Mouse (Mus musculus) embryonic facial prominence, embryonic 10.5 days (tissue): ENCODE results near the gene Fam163a. TPM values are rescaled to one million over a fixed set of nuclear protein-coding genes. Genes with fewer than 3 reads are reported as not detected.

Experiments used
- DNase-seq: peaks from one replicate; pipeline ENCODE4 v3.0.0-alpha.2; 2017; ENCODE audit warnings: low spot score
- H3K27ac ChIP-seq: fragments of 300-500 bp; sonication (generic); replicated peaks from 2 replicates; pipeline ENCODE4 v1.5.1; 2016; ENCODE audit warnings: mild to moderate bottlenecking
- H3K27me3 ChIP-seq: fragments of 300-500 bp; sonication (generic); replicated peaks from 2 replicates; pipeline ENCODE4 v1.6.1; 2016; ENCODE audit warnings: low read depth, mild to moderate bottlenecking; ENCODE audit not compliant: poor library complexity, severe bottlenecking
- H3K36me3 ChIP-seq: fragments of 300-500 bp; sonication (generic); replicated peaks from 2 replicates; pipeline ENCODE4 v1.6.1; 2016; ENCODE audit warnings: mild to moderate bottlenecking, moderate library complexity
- H3K4me1 ChIP-seq: fragments of 300-500 bp; sonication (generic); 2 replicates; pipeline ENCODE4 v1.6.1; 2016
- H3K4me3 ChIP-seq: fragments of 300-500 bp; sonication (generic); 2 replicates; pipeline ENCODE4 v1.5.1; 2016; ENCODE audit warnings: mild to moderate bottlenecking, moderate library complexity
- H3K9me3 ChIP-seq: fragments of 300-500 bp; sonication (generic); 2 replicates; pipeline ENCODE4 v1.6.1; 2016; ENCODE audit warnings: mild to moderate bottlenecking
- WGBS: fragments of 180-500 bp; shearing (Covaris S2); methylation state at CpG from one replicate; pipeline ENCODE4 v1.1.7; 2016; 5-methylcytosine and 5-hydroxymethylcytosine counted together
- polyA plus RNA-seq: library from polyadenylated mRNA; unstranded; fragments of >200 nt; fragmentation: Nextera tagmentation; extraction: Ambion mirVana; gene quantifications from 2 replicates; pipeline ENCODE4 v1.2.1, GENCODE M21; 2016

The Fam163a gene
- polyA plus RNA-seq, 1 experiment from 2014 or later = 1.6 TPM

DNA sequence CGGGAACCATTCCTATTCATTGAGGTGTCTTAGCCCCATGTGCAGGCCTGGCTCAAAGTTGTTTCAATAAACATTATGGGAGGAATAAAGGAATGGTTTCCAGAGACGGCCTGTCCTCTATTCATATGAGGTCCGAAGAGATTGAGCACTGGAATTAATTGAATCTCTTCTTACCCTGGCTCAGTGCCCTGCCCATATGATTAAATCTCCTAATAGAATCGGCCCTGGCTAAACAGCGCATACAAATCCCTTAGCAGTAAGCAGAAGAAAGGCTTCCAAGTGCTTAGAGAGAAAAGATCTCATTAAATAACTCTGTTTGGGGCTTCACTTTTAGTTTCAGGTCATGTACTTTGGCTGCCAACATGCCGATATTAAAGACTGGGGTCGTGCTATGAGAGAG lies 12.0 kb downstream of the Fam163a start:
- WGBS = 78% methylated on average over 7 of the region's 7 CpGs
- no peak overlapping the region for H3K4me3 ChIP-seq
- H3K27ac ChIP-seq = no peak overlapping the region
- no peaks in the 10 kb centered on the region for H3K36me3 ChIP-seq
- H3K4me1 ChIP-seq = no peaks in the 10 kb centered on the region
- no peak for DNase-seq
- peaks cover 5% of the 10 kb centered on the region; the same call in 1 of the 2 replicates for H3K27me3 ChIP-seq
- H3K9me3 ChIP-seq = no peaks in the 10 kb centered on the region

DNA sequence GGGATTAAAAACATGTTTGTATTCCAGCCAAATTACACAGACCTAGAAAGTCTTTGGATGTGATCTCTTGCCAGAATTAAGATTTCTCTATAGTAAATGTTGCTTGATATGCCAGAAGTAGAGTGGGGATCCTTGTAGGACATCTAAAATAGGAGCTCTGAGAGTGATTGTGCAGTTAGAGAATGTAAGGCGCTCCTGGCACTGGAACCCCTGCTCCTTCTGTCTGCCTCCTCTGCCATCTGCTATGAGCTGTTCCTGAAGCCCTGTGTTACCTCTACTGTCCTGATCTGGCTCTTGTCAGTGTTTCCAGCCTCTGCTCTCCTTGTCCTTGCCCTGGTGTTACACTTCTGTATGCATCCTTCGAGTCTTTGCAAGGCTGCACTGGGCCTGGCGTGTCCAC lies 18.2 kb downstream of the Fam163a start:
- Histone ChIP-seq H3K9me3 (0 out of 2 replicates have a peak, but pooled peaks cover 5% of the 10 kb centered on the region), H3K4me1 (peaks cover 30% of the 10 kb centered on the region), H3K36me3 (no peaks in the 10 kb centered on the region), H3K4me3 (no peak overlapping the region), H3K27me3 (no peaks in the 10 kb centered on the region), H3K27ac (no peak overlapping the region)
- 90% methylated on average over 3 of the region's 3 CpGs for WGBS
- no peak for DNase-seq

DNA sequence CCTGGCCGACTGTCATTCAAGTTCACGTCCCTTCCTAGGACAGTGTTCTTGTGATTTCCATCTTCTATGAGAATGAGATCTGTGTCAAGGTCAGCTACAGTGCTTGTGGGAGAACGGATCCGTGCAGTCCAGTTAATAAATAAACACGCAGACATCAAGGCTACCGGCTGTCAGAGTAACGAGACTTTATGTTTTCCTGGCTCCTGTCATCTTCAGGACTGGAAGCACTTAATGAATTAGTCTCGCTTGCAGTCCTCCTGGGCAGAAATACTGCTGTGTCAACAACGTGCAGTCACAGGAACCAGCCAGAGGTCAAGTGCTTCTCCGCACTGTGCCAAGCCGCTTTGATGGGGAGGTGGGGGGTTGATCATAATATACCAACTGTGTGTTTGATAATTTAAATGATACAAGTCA lies 20.7 kb downstream of the Fam163a start:
- Histone ChIP-seq H3K4me3 (0 out of 2 replicates have a peak overlapping the region, but pooled peaks have one; percentile 18), H3K27ac (no peak overlapping the region; the same call in 1 of the 2 replicates), H3K4me1 (peaks cover 46% of the 10 kb centered on the region), H3K9me3 (0 out of 2 replicates have a peak, but pooled peaks cover 5% of the 10 kb centered on the region), H3K27me3 (peaks cover 3% of the 10 kb centered on the region; the same call in 1 of the 2 replicates), H3K36me3 (no peaks in the 10 kb centered on the region)
- WGBS = 22% methylated on average over 11 of the region's 11 CpGs
- DNase-seq = peak; percentile 68

DNA sequence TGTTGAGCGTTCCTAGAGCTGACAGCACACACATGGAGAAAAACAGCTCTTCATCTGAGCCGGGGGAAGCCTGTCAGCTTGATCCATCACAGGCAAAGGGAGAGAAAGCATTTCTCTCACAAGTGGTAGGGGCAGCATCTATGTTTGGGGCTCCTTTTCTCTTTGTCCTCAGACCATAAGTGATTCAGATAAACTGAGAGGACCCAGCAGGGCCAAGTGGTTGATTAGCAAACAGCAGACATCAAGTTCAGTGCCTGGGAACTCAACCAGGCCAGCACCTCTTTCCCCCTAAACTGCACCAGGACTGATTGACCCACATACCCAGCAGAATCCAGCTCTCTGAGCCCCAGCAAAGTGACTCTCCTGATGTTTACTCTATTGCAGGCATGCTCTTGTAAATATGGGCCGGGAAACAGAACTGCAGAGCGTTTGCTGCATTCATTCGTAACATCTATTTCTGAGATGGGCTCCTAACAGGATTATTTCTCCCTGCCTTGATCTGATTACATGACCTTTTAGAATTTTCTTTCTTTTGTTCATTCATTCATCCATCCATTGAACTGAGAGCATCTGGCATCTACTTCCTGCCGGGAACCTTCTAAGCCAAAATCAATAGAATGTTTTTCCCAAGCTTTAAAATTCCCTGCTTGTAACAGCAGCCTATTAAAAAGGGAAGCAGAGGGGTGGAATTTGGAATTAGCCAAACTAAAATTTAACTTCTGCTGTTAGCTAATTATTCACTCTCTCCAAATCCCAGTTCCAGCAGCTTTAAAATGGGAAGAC lies 21.5 kb downstream of the Fam163a start:
- no peak for DNase-seq
- 40% methylated on average over 6 of the region's 6 CpGs for WGBS
- peak overlapping the region; percentile 57 for H3K27ac ChIP-seq
- peaks cover 6% of the 10 kb centered on the region; the same call in 1 of the 2 replicates for H3K27me3 ChIP-seq
- H3K4me1 ChIP-seq = peaks cover 46% of the 10 kb centered on the region
- no peak overlapping the region for H3K4me3 ChIP-seq
- H3K36me3 ChIP-seq = no peaks in the 10 kb centered on the region
- H3K9me3 ChIP-seq = 0 out of 2 replicates have a peak, but pooled peaks cover 5% of the 10 kb centered on the region

DNA sequence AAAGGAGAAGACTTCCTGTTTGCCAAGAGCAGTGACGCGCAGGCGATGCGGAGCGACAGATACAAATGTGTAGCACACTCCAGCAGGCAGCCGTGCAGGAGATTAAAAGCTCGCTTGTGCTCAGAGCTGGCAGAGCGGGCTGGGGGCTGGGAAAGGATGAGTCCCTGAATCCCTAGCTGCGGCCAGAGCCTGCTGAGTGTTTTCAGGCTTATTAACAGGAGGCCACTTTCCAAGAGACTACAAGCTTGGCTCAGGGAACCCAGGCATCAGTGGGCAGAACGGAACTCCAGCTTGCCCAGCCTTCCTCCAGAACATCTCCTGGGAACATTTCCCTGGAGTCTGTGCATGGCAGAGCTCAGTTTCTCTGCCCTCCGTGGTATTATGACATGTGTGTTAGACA lies 25.0 kb downstream of the Fam163a start:
- WGBS = 30% methylated on average over 11 of the region's 11 CpGs
- peak overlapping the region; percentile 48; the same call in 1 of the 2 replicates for H3K27ac ChIP-seq
- no peak overlapping the region for H3K4me3 ChIP-seq
- peaks cover 6% of the 10 kb centered on the region; the same call in 1 of the 2 replicates for H3K27me3 ChIP-seq
- H3K9me3 ChIP-seq = no peaks in the 10 kb centered on the region
- H3K36me3 ChIP-seq = no peaks in the 10 kb centered on the region
- peaks cover 43% of the 10 kb centered on the region for H3K4me1 ChIP-seq
- peak; percentile 39 for DNase-seq

DNA sequence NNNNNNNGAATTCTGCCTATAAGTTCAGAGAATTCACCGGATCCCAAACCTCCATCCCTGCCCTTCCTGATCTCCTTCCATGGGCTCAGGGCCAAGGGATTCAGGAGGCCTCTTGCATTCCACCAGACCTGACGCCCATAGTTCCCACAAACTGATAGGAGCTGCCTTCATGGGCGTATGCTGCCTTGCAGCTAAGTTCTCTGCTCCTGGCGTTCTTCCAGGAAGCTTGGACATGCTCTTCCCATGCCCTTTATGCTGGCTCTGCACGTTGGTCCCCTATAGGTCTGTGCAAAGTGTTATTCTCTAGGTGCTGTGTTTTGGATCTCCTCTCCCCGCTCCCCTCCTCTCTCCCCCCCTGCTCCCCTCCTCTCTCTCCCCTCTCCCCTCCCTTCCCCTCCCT lies 36.1 kb downstream of the Fam163a start:
- 59% methylated on average over 6 of the region's 6 CpGs for WGBS
- no peak for DNase-seq
- H3K4me1 ChIP-seq = no peaks in the 10 kb centered on the region; the same call in 1 of the 2 replicates
- no peak overlapping the region for H3K4me3 ChIP-seq
- H3K27me3 ChIP-seq = no peaks in the 10 kb centered on the region
- no peaks in the 10 kb centered on the region for H3K9me3 ChIP-seq
- H3K36me3 ChIP-seq = no peaks in the 10 kb centered on the region
- H3K27ac ChIP-seq = no peak overlapping the region

DNA sequence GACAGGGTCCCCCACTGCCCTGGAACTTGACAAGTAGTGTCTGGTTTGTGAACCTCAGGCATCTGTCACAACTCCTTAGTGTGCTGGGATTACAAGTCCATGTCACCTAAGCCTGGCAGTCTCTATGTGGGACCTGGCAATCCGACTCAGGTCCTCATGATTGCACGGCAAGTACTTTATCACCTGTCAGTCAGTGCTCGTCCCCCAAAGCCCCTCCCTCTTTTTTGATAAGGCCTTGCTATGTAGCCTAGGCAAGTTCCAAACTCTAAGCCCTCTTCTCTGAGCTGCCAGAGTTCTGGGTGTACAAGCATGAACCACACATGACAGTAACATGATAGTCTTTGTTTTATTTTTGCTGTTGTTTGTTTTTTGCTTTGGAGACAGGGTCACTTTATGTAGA lies 88.1 kb downstream of the Fam163a start:
- Histone ChIP-seq H3K27me3 (0 out of 2 replicates have a peak, but pooled peaks cover 5% of the 10 kb centered on the region), H3K36me3 (no peaks in the 10 kb centered on the region), H3K27ac (no peak overlapping the region), H3K4me3 (no peak overlapping the region), H3K9me3 (no peaks in the 10 kb centered on the region), H3K4me1 (peaks cover 13% of the 10 kb centered on the region)
- 81% methylated on average over 3 of the region's 3 CpGs for WGBS
- DNase-seq = no peak

DNA sequence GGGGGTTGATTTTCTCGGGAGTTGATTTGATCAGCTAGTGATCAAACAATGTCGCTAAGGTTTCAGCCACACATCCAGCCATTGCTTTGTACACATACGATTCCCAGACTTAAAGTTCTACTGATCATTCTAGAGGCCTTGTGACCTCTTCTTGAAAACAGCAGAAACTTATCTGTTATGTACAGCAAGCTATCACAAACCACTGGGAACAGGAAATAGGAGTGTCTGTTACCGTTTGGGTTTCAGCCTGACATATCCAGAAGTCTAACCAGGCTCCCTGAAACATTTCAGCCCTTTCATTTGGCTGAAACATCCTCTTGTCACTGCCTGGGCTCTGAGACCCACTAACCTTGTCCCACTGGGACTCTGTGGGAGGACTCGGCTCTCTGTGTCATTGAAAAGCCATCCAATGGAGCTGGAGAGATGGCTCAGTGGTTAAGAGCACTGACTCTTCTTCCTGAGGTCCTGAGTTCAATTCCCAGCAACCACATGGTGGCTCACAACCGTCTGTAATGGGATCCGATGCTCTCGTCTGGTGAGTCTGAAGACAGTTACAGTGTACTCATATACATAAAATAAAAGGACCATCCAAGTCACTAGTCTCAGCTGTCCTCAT lies 90.8 kb downstream of the Fam163a start:
- Histone ChIP-seq H3K4me3 (no peak overlapping the region), H3K4me1 (peaks cover 19% of the 10 kb centered on the region), H3K27me3 (0 out of 2 replicates have a peak, but pooled peaks cover 5% of the 10 kb centered on the region), H3K9me3 (no peaks in the 10 kb centered on the region), H3K27ac (no peak overlapping the region), H3K36me3 (no peaks in the 10 kb centered on the region)
- DNase-seq = no peak
- 77% methylated on average over 8 of the region's 8 CpGs for WGBS

DNA sequence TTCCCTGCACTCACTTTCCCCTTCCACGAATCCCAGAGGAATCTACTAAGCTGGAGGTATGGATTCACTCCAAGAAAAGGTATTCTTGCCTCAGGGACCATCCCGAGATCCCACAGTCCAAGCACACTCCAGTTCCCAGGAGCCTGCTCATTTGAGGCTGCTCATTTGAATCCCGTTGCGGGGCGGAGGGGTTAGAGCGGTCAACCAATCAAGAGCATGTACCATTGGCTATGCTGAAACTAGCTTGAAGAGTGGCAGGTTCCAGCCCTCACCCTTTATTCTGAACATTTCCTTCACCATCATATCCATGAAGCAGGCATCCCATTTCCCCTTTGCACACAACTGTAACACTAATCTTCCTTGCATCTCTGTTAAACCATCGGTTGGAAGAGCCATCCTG lies 92.7 kb downstream of the Fam163a start:
- 57% methylated on average over 7 of the region's 7 CpGs for WGBS
- no peak overlapping the region for H3K4me3 ChIP-seq
- H3K4me1 ChIP-seq = peaks cover 19% of the 10 kb centered on the region
- DNase-seq = no peak
- no peaks in the 10 kb centered on the region for H3K36me3 ChIP-seq
- no peak overlapping the region; the same call in 1 of the 2 replicates for H3K27ac ChIP-seq
- no peaks in the 10 kb centered on the region for H3K9me3 ChIP-seq
- 0 out of 2 replicates have a peak, but pooled peaks cover 5% of the 10 kb centered on the region for H3K27me3 ChIP-seq

DNA sequence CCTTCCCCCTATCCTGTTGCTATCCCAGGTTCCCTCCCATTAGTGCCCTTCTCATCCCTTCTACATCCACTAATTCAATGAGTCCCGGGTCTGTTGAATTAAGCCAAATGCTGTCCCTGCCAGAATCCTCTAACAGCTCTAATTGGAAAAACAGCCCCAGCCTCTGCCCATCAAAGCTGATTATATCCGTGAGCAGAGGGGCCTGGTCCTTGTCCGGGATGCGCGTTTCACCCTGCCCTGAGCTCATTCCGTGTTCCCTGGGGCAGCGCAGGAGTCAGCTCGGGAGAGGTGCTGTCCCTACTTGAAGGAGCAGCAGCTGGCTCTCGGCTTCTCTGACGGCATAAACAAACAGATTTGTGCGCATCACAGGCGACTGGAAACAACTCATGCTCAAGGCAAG lies 93.1 kb downstream of the Fam163a start:
- Histone ChIP-seq H3K27ac (no peak overlapping the region; the same call in 1 of the 2 replicates), H3K27me3 (0 out of 2 replicates have a peak, but pooled peaks cover 5% of the 10 kb centered on the region), H3K9me3 (no peaks in the 10 kb centered on the region), H3K4me3 (no peak overlapping the region), H3K36me3 (no peaks in the 10 kb centered on the region), H3K4me1 (peaks cover 19% of the 10 kb centered on the region)
- 32% methylated on average over 12 of the region's 12 CpGs for WGBS
- DNase-seq = no peak

DNA sequence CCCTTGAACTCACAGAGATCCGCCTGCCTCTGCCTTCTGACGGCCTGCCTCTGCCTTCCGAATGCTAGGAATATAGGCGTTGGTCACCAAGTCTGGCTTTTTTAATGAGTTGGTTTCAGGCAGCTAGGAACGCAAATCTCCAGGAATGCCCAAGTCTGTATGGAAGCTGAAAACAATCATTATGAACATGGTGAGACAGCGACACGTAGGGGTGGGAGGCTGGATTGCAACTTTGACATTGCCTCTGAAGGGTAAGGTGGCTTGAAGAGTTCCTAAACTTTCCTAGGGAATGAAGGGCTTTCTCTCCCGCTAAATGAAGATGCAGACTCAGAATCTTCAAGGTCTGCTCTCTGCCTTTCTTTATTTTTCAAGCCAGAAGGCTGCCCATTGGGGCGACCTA lies 93.7 kb downstream of the Fam163a start:
- peaks cover 19% of the 10 kb centered on the region for H3K4me1 ChIP-seq
- no peak overlapping the region for H3K4me3 ChIP-seq
- no peaks in the 10 kb centered on the region for H3K36me3 ChIP-seq
- H3K27me3 ChIP-seq = 0 out of 2 replicates have a peak, but pooled peaks cover 5% of the 10 kb centered on the region
- H3K27ac ChIP-seq = no peak overlapping the region
- WGBS = 77% methylated on average over 9 of the region's 9 CpGs
- H3K9me3 ChIP-seq = no peaks in the 10 kb centered on the region
- no peak for DNase-seq

DNA sequence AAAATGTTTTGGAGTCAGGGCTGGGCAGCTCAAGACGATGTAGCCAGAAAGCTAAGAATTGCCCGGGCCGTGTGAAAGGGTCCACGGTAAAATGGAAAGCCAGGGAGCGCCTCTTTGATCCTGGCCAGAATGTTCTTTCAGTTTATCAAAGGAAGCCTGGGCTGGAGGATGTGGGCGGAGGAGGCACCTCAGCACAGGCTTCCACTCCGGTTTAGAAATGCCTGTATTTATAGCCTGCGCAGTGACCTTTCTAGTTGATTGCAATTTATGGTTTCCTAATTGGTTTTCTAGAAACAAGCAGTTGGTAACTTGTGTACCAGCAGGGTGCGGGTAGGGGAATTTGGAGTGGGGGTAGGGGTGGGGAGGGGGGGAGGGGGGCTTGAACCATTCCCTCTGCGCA lies 96.4 kb downstream of the Fam163a start:
- Histone ChIP-seq H3K36me3 (no peaks in the 10 kb centered on the region), H3K4me3 (no peak overlapping the region), H3K4me1 (peaks cover 11% of the 10 kb centered on the region), H3K27me3 (0 out of 2 replicates have a peak, but pooled peaks cover 5% of the 10 kb centered on the region), H3K27ac (no peak overlapping the region), H3K9me3 (no peaks in the 10 kb centered on the region)
- WGBS = 67% methylated on average over 10 of the region's 10 CpGs
- no peak for DNase-seq
